Comparison of ENCODE assay signal across 8 mouse cellular contexts in genomic region chr9:114498218-114498617, GRCm38 (mm10). TPM values are rescaled to one million over a fixed set of nuclear protein-coding genes. Genes with fewer than 3 reads are reported as not detected.
DNase-seq lines count a peak whose midpoint lies in the region; ATAC-seq lines count a peak whose summit lies in the region.

No protein-coding gene starts in this region.

- H3K27me3 ChIP-seq in hindbrain, embryonic 16.5 days (replicated peaks; ENCODE audit: control insufficient read depth, insufficient read depth, low read length) = no peaks in the 10 kb centered on the region

- no peak overlapping the region for H3K9ac ChIP-seq in hindbrain, embryonic 16.5 days (ENCODE audit: low read depth, low read length)

- H3K4me1 ChIP-seq in hindbrain, embryonic 16.5 days (ENCODE audit: control insufficient read depth, insufficient read depth, low read depth, low read length) = peaks cover 3% of the 10 kb centered on the region; the same call in 1 of the 2 replicates

- 0 out of 2 replicates have a peak, but pooled peaks have one; percentile 48 for ATAC-seq in hindbrain, embryonic 16.5 days
- ATAC-seq in megakaryocyte, adult 5-6 weeks (ENCODE audit: poor library complexity, severe bottlenecking) = peak; percentile 73
- ATAC-seq in erythroblast, adult 5-6 weeks (replicated peaks; ENCODE audit: low FRiP score, poor library complexity, severe bottlenecking) = no peak

- 7% methylated on average over 11 of the region's 11 CpGs for WGBS in hindbrain, embryonic 16.5 days

- H3K4me2 ChIP-seq in hindbrain, embryonic 16.5 days (ENCODE audit: low read length) = peak overlapping the region; percentile 27

- peak; percentile 77 for DNase-seq in Muller cell, postnatal 12 days (ENCODE audit: inconsistent ontology term)
- DNase-seq in cerebellum, adult 18-20 months = peak; percentile 63 to 69
- peak; percentile 74 to 77 for DNase-seq in frontal cortex, postnatal 25 days (ENCODE audit: low spot score in 2 of 2)
- peak; percentile 27 for DNase-seq in left cerebral cortex, adult 11 months (ENCODE audit: low spot score)
- peak; percentile 92 for DNase-seq in right cerebral cortex, postnatal 4 days

- no peaks in the 10 kb centered on the region for H3K9me3 ChIP-seq in hindbrain, embryonic 16.5 days (ENCODE audit: control insufficient read depth, low read length)

- no peak overlapping the region for H3K4me3 ChIP-seq in hindbrain, embryonic 16.5 days (ENCODE audit: low read length)

- no peak overlapping the region for H3K27ac ChIP-seq in hindbrain, embryonic 16.5 days (ENCODE audit: low read depth, low read length)

- no peaks in the 10 kb centered on the region for H3K36me3 ChIP-seq in hindbrain, embryonic 16.5 days (ENCODE audit: control insufficient read depth, insufficient read depth, low read length)

RNA-seq across cellular contexts. Expression of gene Ccr4, which starts 6.5 kb away (rescaled TPM):
- not detected in 2 replicates for polyA plus RNA-seq in hindbrain, embryonic 16.5 days (2015; fragmentation: Nextera tagmentation; extraction: Ambion mirVana)
- 0.18 TPM in 1 of 2 replicates, not detected in the other for total RNA-seq in megakaryocyte, adult 5-6 weeks (2015)
- total RNA-seq in megakaryocyte, adult 5-6 weeks (2017) = 0.07 TPM in 1 of 2 replicates, not detected in the other
- not detected in 2 replicates for total RNA-seq in erythroblast, adult 5-6 weeks (2015; ENCODE audit: low replicate concordance)
- total RNA-seq in erythroblast, adult 5-6 weeks (2017; ENCODE audit: low replicate concordance) = not detected in 2 replicates

RNA-seq across cellular contexts. Expression of gene C130032M10Rik, which starts 17.3 kb away (rescaled TPM):
- polyA plus RNA-seq in hindbrain, embryonic 16.5 days (2015; fragmentation: Nextera tagmentation; extraction: Ambion mirVana) = not detected in 2 replicates
- total RNA-seq in megakaryocyte, adult 5-6 weeks (2015) = not detected in 2 replicates
- not detected in 2 replicates for total RNA-seq in megakaryocyte, adult 5-6 weeks (2017)
- total RNA-seq in erythroblast, adult 5-6 weeks (2015; ENCODE audit: low replicate concordance) = not detected in 2 replicates
- not detected in 2 replicates for total RNA-seq in erythroblast, adult 5-6 weeks (2017; ENCODE audit: low replicate concordance)

Comparison
In these comparisons a context has a peak if more than half of its experiments do, and no peak if none do; other contexts are left out.
1. DNase-seq: peak in every context shown above with its lines; median percentile 92 in right cerebral cortex, postnatal 4 days; 77 in Muller cell, postnatal 12 days; 76 in frontal cortex, postnatal 25 days; 66 in cerebellum, adult 18-20 months; 27 in left cerebral cortex, adult 11 months.